Mouse (Mus musculus): ENCODE results near the gene Scd3.

GRCm38 (mm10) chr19:44229776-44230175 is 26.7 kb downstream of the Scd3 start:
- no peak for TF ChIP-seq CTCF (IDR thresholded peaks at IDR 0.05; ENCODE audit: low read depth, low read length)
- no peak for TF ChIP-seq GATA1 (IDR thresholded peaks at IDR 0.05; ENCODE audit: borderline replicate concordance, low read length)

Measured in G1E (cell line).